Mouse (Mus musculus) neural tube, embryonic 10.5 days (tissue): ENCODE measurements around the gene Tanc1.
"Not testable (repeated sequence)": the region's sequence is repeated elsewhere in the genome, so short reads cannot be mapped to it uniquely, and the experiment has no call there.

Experiments
- DNase-seq: peaks from one replicate; pipeline ENCODE4 v3.0.0-alpha.2; 2017; ENCODE audit warnings: low spot score; ENCODE audit errors: extremely low spot score

The Tanc1 gene

DNA sequence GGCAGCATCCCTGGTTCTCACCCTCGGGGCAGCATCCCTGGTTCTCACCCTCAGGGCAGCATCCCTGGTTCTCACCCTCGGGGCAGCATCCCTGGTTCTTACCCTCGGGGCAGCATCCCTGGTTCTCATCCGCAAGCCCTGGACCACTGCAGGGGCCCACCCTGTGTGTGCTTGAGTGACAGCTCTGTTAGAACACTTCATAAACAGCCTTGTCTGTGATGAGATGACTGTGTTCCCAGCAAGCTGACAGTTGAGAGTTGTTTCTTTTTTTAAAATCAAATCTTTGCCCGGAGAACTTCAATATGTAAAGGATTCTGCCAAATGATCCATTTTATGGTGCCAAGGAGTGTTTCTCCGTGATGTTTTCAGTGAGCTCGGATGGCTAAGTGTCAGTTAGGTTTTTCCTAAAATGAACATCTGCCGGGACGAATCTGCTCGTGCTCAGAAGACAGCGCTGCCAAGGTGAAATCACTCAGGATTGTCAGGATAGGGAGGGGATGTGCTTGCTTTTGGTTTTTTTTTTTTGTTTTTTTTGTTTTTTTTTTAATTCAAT, 216.3 kb downstream of the Tanc1 start:
- no peak for DNase-seq

DNA sequence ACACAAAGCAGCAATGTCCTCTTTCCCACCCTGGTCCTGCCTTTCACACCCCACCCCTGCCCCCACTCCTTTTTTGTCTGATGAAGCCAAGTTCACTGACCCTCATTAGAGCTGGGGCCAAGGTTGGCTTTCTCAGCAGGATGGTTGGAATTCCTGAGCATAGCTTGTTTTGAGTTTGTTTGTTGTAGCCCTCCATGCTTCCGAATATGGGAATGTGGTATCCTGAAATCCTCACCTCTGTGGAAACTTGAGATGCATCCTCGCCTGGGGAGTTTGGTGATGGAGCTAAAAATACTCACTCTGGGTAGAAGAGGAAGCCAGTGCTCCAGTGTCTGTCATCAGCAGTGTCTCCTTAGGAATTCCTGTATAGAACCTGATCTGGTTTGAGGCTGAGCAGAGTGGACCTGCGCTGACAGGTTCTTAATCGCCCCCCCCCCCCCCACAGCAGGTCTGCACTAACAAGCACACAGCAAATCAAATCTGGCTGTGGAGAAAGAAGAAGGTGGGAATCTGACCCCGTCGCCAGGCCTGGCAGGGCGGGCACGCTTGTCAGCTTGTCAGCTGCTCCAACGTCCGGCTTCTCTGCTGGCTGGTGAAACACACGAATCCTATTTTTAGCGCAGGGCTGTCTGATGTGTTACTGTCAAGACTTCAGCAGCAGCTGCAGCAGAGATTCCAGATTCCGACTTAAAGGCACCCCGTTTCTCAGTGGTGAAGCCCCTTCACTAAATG, 217.1 kb downstream of the Tanc1 start:
- DNase-seq = peak; percentile 51

DNA sequence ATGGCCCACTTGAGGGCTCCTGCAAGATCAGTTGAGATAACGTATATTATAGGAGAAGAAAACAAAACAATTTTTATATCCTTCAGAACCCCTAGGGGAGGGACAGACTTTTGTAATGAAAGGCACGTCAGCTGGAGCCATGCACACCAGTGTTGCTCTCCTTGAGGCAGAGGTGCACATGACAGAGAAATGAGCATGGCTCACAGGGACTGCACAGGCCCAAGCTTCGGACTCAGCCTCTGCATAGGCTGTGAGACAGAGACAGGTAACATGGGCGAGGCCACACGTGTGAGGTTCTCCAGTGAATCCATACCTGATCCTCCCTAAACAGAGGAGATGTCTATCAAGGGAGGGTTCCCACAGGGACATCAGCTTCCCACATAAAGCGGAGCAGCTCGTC, 217.9 kb downstream of the Tanc1 start:
- DNase-seq = no peak

DNA sequence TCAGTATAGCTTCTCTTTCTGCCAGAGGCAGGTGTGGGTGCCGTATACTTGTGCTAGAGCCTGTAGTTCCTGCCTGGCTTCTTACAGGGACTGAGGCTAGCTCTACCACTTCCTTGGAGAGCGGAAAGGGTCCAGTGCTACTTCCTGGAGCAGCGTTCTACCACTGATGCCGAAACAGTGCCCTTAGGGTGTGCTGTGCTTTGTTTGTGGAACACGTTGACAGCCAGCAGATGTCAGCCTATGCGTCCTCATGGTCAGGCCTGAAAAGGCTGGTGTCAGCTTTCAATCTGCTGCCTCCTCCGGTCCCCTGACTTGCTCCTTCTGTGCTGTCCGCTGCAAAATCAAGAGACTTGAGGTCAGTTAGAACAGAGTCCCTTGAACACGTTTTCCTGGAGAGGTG, 218.3 kb downstream of the Tanc1 start:
- peak; percentile 47 for DNase-seq

DNA sequence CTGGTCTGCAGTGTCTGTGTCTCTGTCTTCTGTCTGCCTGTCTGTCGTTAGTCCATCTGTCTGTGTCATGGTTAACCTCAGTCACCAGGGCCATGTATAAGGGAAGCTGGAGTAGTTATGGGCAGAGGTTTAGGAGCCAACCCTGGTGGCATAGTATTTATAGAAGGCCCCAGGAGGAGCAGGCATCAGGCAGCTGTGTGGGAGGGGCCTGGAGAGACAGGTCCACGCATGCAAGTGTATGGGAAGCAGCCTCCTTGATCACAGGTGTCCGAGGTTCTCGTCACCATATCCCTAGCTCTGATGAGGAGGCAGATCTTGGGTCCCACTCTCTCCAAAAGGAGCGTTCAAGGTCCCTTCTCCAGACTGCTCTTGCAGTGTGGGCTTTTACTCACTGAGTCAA, 219.1 kb downstream of the Tanc1 start:
- DNase-seq = no peak

DNA sequence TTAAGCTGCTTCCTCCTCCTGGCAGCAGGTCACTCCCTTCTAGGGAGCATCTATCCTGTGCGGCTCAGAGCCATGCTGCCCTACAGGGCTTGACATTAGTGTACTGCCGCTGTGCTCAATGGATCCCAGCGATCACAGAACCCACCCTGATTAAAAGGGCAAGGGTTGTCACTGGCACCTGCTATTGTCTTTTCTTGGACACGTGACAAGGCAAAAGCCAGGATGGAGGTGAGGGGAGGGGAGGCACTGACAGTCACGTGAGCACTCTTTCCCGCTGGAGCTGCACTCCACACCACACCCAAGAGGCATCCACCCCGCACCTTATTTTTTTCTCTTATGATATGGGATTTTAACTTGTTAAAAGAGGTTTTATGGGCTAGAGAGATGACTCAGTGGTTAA, 220.0 kb downstream of the Tanc1 start:
- no peak for DNase-seq

DNA sequence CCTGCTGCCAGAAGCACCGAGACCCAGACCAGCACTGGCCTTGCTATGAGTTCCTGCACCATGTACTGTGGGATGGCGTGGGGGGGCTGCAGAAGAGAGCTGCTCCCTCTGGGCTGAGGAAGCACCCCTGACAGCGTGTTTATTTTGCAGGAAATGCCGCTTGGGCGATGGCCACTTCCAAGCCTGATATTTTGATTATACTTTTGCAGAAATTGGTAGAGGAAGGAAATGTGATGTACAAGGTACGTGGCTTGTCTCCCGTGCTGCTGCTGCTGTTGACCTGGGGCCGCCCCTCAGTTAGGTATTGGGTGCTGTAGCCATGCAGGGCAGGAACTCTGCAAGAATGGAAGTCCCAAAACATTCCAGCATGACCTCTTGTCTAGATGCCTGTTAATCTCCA, 227.0 kb downstream of the Tanc1 start:
- no peak for DNase-seq

DNA sequence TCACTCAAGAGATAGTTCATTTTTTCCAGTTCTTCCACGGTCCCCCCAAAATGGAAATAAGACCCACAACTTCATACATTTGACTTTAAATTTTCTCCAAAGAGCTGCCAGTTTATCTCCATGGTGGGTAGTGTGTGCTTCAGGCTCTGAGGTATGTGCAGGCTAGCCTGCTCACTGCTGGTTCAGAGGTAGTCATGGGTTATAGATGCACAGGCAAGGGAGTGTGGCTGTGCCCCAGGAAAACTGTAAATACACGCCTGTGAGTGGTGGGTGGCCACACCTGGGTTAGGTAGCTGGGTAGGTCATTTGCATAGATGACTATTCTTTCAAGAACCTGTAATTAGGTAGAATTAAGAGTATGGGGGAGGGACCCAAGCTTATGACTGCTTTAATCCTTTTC, 227.9 kb downstream of the Tanc1 start:
- DNase-seq = no peak

DNA sequence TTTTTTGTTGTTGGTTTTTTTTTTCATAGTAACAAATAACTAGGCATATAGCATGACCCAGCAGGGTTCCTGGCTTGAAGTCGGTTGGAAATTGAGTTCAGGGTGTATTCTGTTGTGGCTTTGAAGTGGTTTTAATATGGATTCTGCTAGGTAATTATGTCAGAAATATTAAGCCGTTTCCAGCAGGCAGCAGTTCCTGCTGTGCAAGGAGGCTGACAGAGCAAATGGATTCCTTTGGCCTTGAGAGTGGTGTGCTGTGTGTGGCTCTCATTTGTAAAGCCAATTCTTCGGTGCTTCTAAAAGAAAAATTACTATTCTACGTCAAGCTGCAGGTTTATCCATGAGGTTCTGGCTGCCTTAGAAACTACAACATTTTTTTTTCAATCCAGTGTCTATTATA, 228.3 kb downstream of the Tanc1 start:
- no peak for DNase-seq

DNA sequence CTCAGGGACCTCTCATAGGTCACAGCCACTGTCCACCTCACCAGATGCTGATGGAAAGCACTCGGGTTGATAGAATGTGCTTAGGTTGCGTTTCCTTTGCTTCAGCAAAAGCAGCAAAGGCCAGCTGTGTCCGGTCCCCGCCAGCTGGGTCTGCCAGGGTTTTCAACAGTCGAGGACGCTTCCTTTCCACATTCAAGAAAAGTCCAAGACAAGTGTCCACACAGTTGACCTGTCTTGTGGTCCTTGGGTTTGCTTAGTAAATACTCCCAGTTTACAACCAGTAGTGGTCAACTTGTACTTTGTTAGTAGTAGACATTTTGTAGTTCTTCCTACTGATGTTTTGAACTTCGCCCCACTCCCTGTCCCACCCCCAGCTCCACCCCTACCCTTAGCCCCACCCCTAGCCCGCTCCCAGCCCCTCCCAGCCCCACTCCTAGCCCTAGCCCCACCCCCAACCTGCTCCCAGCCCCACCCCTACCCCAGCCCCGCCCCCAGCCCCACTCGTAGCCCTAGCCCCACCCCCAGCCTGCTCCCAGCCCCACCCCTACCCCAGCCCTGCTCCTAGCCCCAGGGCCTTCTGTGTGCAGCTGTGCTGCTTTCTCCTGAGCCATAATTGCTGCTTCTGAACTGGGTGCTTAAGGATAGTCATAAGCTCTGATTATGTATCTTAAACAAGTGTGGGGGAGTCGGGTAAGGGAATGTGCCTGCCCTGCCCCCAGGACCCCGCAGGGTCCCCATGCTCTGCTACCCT, 229.5 kb downstream of the Tanc1 start:
- DNase-seq = no peak

DNA sequence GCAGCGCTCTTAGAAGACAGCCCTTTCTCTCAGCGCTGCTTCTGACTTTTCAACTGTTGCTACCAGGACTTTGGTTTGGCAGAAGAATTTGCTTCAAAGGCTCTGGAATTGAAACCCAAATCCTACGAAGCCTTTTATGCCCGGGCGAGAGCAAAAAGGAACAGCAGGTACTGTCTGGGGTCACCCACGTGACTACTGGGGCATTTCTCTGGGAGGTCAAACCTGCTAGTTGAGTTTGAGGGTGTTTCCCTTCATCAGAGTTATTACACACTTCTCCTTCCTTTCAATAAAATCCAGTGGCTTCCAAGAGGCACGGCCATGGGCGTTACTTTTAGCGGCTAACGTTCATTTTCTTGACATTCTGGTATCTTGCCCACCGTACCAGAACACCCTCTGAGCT, 230.1 kb downstream of the Tanc1 start:
- no peak for DNase-seq

DNA sequence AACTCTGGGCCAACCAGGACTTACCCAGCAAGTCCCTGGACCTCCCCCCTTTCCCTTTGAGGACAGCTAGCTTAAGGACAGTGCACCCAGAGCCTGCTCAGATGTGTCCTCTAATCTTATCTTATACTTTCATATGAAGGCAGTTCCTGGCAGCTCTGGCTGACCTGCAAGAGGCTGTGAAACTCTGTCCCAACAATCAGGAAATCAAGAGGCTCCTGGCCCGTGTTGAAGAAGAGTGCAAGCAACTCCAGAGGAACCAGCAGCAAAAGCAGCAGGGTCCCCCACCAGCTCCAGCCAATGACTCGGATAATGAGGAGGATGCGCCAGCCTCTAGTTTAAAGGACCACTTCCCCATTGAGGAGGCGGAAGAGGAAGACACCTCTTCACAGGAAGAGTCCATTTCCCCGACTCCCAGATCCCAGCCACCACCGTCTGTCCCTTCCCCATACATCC, 230.7 kb downstream of the Tanc1 start:
- no peak for DNase-seq

DNA sequence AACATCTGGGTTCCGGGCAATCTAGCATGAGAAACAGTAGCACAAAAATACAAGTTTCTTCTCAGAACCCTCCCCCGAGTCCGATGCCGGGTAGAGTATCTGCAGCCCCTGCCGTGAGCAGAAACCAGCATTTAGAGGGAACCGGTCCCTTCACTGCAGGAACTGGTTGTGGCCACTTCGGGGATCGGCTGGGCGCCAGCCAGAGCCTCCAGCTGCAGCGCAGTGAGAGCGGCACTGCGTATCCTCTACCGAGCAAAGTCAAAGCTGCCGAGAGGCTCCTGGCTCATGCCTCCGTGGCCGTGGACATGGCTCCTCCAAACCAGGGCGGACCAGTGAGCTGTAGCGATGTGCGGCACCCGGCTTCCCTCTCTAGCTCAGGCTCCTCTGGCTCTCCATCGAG, 231.3 kb downstream of the Tanc1 start:
- no peak for DNase-seq

DNA sequence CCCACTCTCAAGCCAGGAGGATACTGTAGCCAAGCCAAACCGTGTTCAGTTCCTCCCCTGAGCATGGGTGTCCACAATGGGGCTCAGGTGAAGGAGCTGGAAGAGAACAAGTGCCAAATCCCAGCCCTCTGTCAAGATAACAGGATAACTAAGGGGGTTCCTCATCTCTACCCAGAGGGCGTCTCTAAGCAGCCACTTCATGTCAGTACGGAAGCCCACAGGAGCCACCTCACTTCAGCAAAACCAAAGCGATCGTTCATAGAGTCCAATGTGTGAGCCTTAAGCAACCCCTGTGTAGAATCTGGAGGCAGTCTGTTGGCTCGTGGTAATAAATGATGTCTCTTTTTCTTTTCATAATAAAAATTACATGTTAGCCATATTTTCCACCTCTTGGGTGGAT, 232.0 kb downstream of the Tanc1 start:
- DNase-seq = no peak

DNA sequence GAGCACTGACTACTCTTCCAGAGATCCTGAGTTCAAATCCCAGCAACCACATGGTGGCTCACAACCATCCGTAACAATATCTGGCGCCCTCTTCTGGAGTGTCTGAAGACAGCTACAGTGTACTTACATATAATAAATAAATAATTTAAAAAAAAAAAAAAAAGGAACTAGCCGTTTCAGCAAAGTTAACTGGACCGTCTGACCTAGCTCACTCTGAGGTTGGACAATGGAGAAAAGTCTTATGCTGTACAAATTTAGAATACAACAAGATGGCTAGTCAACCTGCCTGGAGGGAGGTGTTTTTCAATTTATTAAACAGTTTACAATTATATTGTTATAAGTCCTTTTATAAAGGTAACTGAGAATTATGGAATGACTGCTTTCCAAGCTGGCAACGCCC, 240.0 kb downstream of the Tanc1 start:
- not testable (repeated sequence) for DNase-seq

DNA sequence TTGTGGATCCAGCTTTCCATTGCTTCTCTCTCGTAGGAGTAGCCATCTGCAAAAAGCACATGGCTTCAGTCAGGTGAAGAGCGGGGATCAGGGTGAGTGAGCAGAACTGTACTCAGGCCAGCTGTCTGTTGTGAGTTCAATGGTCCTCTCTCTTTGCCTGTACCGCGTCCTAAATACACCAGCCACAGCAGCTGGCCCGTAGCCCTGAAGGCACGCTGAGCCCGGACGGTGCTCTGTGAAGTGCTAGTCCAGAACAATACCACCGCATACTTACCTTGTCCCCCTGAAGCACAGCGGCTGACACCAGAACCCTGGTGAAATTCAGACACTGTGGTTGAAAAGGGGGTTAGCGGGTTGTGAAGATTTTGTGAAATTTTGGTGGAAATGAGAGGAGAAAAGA, 241.1 kb downstream of the Tanc1 start:
- DNase-seq = no peak

DNA sequence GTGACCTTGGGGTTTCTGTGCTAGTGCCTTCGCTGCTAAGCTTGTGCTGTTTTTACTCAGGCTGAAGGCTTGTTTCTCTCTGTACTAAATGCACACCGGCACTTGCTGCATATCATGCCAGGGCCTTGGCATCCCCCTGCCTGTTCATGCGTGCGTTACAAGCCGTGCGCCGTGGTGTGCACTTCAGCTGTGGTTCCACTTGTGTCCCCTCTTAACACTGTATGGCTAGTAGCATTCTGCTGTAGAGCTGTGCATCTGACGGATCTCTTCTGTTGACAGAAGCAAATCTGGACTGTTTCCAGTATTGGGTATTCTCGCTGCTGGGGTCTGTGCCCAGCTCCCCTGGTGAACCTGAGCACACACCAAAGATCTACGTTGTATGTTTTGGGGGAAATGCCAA, 241.7 kb downstream of the Tanc1 start:
- DNase-seq = no peak

DNA sequence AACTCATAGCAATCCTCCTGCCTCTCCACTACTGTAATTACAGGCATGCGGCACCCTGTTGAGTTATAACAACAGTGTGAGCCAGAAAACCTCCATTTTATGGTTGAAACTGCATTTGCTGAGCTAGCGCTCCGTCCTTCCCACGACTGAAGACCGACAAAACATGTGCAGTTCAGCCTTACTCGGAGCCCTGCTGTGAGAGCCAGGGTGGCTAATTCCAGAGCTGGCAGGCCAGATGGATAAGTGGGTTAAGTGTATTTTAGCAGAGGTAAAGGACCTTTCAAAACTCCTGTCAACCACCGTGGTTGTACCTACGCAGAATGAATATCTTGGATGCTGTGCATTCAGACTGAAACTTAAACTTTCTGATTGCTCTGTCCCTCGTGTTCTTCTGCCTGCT, 242.5 kb downstream of the Tanc1 start:
- no peak for DNase-seq

DNA sequence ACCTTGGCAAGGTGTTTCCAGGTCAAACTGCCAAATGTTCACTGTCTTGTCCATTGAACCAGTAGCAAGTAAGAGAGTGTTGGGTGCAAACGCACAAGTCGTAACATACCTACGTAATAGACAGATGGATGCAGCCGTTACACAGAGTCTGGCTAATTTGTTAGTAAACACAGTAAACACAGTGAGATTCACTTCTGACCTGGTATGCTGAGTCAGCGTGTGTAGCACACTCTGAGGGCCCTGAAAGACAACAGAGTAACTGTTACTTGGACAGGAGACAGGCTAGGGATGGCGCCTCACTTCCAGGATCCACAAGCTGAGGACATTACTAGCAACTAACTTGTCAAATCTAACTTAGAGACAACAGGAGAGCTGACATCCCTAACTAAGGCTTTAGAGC, 250.8 kb downstream of the Tanc1 start:
- DNase-seq = no peak

DNA sequence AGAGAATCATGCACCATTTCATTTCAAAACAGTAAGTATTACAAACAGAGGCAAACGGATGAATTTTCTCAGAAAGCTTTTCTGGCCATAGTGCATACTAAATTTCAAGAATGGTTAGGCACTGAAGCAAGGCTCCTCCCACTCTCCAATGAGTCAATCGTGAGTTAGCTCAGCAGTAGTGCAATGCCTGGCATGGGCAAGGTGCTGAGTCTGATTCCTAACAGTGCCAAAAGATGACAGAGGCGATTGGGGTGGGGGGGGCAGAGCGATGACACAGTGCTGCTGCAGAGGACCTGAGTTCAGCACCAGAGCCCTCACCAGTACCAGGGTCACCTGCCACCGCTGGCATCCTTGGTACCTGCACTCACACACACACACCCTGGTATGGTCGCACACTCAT, 258.7 kb downstream of the Tanc1 start:
- DNase-seq = no peak

DNA sequence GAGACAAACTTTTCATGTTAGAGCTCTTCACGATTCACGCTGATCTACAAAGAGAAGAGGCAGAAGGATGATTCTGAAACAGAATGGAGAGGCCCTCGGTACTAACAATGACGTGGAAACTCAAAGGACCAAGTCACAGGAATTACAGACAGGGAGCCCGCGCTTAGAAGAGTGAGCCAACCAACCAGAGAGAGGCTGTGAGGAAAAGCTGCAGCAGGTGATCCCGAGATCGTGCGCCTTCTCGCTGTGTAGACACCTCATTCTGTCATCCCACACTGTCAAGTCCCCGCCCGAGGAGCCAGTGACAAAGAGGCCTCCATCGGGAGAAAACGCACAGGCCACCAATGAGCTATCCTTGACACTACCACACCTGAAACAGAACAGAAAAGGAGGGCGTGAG, 264.6 kb downstream of the Tanc1 start:
- no peak for DNase-seq

DNA sequence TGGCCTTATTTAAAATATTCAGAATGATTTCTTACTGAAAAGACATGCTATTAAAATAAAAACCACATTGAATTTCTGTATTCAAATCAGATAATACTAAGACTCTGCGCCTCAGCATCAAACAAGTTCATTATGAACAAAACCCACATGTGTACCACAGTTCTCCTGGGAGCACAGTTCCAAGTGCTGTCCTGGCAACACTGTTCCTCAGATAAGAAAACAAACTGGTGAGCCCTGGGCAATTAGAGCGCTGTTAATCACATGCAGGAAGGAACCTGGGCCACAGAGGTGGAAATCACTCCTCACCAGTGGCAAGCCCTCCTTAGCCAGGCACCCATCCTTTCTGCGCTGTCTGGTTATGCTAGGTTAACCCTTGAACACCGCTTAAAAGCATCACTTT, 265.5 kb downstream of the Tanc1 start:
- DNase-seq = no peak

DNA sequence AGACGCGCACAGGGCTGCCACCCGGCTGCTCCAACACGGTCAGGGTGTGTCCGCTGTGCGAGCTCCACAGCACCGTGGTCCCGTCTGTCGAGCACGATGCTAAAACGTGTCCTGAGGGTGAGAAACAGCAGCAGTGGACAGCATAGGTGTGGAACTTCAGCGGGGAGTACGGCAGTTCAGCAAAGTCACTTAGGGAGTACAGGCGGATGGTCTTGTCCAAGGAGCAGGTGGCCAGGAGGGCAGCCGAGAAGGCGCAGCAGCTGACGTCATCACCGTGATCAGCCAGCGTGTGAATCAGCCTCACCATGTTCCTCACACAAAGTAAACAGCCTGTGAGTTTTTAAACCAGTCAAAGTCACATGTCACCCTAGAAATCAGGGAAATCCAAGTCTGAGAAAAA, 266.4 kb downstream of the Tanc1 start:
- DNase-seq = no peak
